Mouse (Mus musculus): ENCODE data around the gene Plaa. TPM values are rescaled to one million over a fixed set of nuclear protein-coding genes. Genes with fewer than 3 reads are reported as not detected.
A peak's percentile ranks its signal among the peaks of the same experiment; 100 is the strongest.

The Plaa gene
- polyA plus RNA-seq, 1 experiment from 2014 or later, result 68.4 TPM

- WGBS, result 91% methylated on average over 2 of the region's 2 CpGs
- Histone ChIP-seq H3K4me2 (ENCODE audit: low read length) (no peak overlapping the region), H3K27ac (ENCODE audit: low read depth, low read length) (no peak overlapping the region), H3K36me3 (ENCODE audit: control insufficient read depth, insufficient read depth, low read length) (no peaks in the 10 kb centered on the region), H3K27me3 (replicated peaks; ENCODE audit: control insufficient read depth, insufficient read depth, low read length) (no peaks in the 10 kb centered on the region), H3K4me3 (ENCODE audit: low read length) (no peak overlapping the region), H3K9ac (ENCODE audit: low read depth, low read length) (no peak overlapping the region), H3K9me3 (ENCODE audit: control insufficient read depth, low read length) (no peaks in the 10 kb centered on the region), H3K4me1 (ENCODE audit: control insufficient read depth, insufficient read depth, low read depth, low read length) (peaks cover 15% of the 10 kb centered on the region)
- ATAC-seq, result no peak
These were observed 1.5 kb upstream of the Plaa start for GRCm38 (mm10) chr4:94604452-94605019.

DNA sequence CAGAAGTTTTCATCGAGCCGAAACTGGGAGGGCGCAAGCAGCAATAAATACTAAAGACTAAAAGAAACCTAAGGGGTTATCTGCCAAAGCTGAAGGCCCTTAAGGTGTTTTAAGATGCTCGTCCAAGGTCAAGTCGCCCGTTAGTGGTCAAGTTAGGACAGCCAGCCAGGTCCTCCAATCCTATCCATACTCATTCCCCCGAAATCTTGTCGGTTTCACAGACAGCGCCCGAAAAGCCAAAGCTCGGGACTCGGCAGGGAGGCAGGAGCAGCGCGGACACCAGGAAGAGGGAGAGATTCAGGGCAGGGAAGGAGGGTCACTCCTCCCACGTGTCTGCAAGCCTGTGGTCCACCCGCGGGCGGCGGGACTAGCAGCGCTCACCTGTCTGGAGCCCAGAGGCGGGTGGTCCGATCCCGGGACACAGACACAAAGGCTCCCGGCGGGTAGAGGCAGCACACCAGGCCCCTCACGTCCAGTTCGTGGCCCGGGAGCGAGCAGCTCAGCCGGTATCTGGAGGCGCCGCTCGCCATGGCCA is 481 bp downstream of the Plaa start:
- WGBS, result under 1% methylated on average over 33 of the region's 33 CpGs
- peak overlapping the region; percentile 97 for H3K4me3 ChIP-seq (ENCODE audit: low read length)
- no peaks in the 10 kb centered on the region for H3K9me3 ChIP-seq (ENCODE audit: control insufficient read depth, low read length)
- H3K27me3 ChIP-seq (replicated peaks; ENCODE audit: control insufficient read depth, insufficient read depth, low read length), result no peaks in the 10 kb centered on the region
- H3K9ac ChIP-seq (ENCODE audit: low read depth, low read length), result peak overlapping the region; percentile 94
- H3K4me2 ChIP-seq (ENCODE audit: low read length), result peak overlapping the region; percentile 84
- no peaks in the 10 kb centered on the region for H3K36me3 ChIP-seq (ENCODE audit: control insufficient read depth, insufficient read depth, low read length)
- H3K4me1 ChIP-seq (ENCODE audit: control insufficient read depth, insufficient read depth, low read depth, low read length), result peaks cover 15% of the 10 kb centered on the region
- peak overlapping the region; percentile 95 for H3K27ac ChIP-seq (ENCODE audit: low read depth, low read length)
- no peak for ATAC-seq

GRCm38 (mm10) chr4:94601395-94601794 is 1.6 kb downstream of the Plaa start:
- no peaks in the 10 kb centered on the region for H3K9me3 ChIP-seq (ENCODE audit: control insufficient read depth, low read length)
- peak overlapping the region; percentile 84; the same call in 1 of the 2 replicates for H3K4me2 ChIP-seq (ENCODE audit: low read length)
- no peak for ATAC-seq
- H3K27ac ChIP-seq (ENCODE audit: low read depth, low read length), result no peak overlapping the region
- H3K27me3 ChIP-seq (replicated peaks; ENCODE audit: control insufficient read depth, insufficient read depth, low read length), result no peaks in the 10 kb centered on the region
- no peak overlapping the region for H3K9ac ChIP-seq (ENCODE audit: low read depth, low read length)
- 91% methylated on average over 4 of the region's 4 CpGs for WGBS
- H3K4me3 ChIP-seq (ENCODE audit: low read length), result no peak overlapping the region
- peaks cover 15% of the 10 kb centered on the region for H3K4me1 ChIP-seq (ENCODE audit: control insufficient read depth, insufficient read depth, low read depth, low read length)
- no peaks in the 10 kb centered on the region for H3K36me3 ChIP-seq (ENCODE audit: control insufficient read depth, insufficient read depth, low read length)

- Histone ChIP-seq H3K36me3 (ENCODE audit: control insufficient read depth, insufficient read depth, low read length) (no peaks in the 10 kb centered on the region), H3K9me3 (ENCODE audit: control insufficient read depth, low read length) (no peaks in the 10 kb centered on the region), H3K4me1 (ENCODE audit: control insufficient read depth, insufficient read depth, low read depth, low read length) (no peaks in the 10 kb centered on the region), H3K9ac (ENCODE audit: low read depth, low read length) (no peak overlapping the region), H3K27me3 (replicated peaks; ENCODE audit: control insufficient read depth, insufficient read depth, low read length) (no peaks in the 10 kb centered on the region), H3K4me3 (ENCODE audit: low read length) (no peak overlapping the region), H3K4me2 (ENCODE audit: low read length) (no peak overlapping the region), H3K27ac (ENCODE audit: low read depth, low read length) (no peak overlapping the region)
- no peak for ATAC-seq
These were observed 10.3 kb downstream of the Plaa start for GRCm38 (mm10) chr4:94592709-94593108.

DNA sequence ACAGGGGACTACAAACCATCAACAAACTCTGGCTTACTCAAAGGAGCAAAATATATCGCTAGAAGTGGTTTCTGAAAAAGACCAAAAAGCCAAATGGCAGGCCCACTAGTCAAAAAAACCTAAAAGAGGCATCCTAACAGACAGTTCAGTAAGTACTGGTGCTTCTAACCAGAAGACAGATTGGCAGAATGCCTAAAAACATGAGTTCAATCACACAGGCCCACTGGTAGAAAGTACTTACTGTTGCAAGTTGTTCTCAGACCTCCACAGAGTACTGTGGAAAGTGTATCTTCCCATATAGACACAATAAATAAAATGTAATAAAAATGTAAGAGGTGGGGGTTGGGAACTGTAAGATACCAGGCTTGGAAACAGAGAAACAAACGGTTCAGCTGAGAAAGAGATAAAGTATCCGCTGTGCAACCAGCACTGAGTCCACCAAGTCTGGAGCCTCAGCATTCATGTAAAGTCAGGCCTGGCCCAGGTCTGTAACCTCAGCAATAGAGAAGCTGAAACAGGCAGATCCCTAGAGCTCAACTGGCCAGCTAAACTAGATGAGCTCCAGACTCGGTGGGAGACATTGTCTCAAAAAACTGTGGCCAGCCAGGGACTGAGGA is 11.2 kb downstream of the Plaa start:
- Histone ChIP-seq H3K4me2 (ENCODE audit: low read length) (no peak overlapping the region), H3K27ac (ENCODE audit: low read depth, low read length) (no peak overlapping the region), H3K36me3 (ENCODE audit: control insufficient read depth, insufficient read depth, low read length) (no peaks in the 10 kb centered on the region), H3K9ac (ENCODE audit: low read depth, low read length) (no peak overlapping the region), H3K4me3 (ENCODE audit: low read length) (no peak overlapping the region), H3K27me3 (replicated peaks; ENCODE audit: control insufficient read depth, insufficient read depth, low read length) (no peaks in the 10 kb centered on the region), H3K4me1 (ENCODE audit: control insufficient read depth, insufficient read depth, low read depth, low read length) (no peaks in the 10 kb centered on the region), H3K9me3 (ENCODE audit: control insufficient read depth, low read length) (no peaks in the 10 kb centered on the region)
- 85% methylated on average over 4 of the region's 4 CpGs for WGBS
- ATAC-seq, result no peak

GRCm38 (mm10) chr4:94572677-94573076 is 30.4 kb downstream of the Plaa start:
- no peak overlapping the region for H3K9ac ChIP-seq (ENCODE audit: low read depth, low read length)
- no peaks in the 10 kb centered on the region for H3K9me3 ChIP-seq (ENCODE audit: control insufficient read depth, low read length)
- H3K27ac ChIP-seq (ENCODE audit: low read depth, low read length), result no peak overlapping the region
- 95% methylated on average over 4 of the region's 4 CpGs for WGBS
- no peak for ATAC-seq
- H3K4me1 ChIP-seq (ENCODE audit: control insufficient read depth, insufficient read depth, low read depth, low read length), result no peaks in the 10 kb centered on the region
- H3K4me2 ChIP-seq (ENCODE audit: low read length), result no peak overlapping the region
- H3K36me3 ChIP-seq (ENCODE audit: control insufficient read depth, insufficient read depth, low read length), result peaks cover 15% of the 10 kb centered on the region; the same call in 1 of the 2 replicates
- H3K4me3 ChIP-seq (ENCODE audit: low read length), result no peak overlapping the region
- H3K27me3 ChIP-seq (replicated peaks; ENCODE audit: control insufficient read depth, insufficient read depth, low read length), result no peaks in the 10 kb centered on the region

GRCm38 (mm10) chr4:94564297-94564696 is 38.7 kb downstream of the Plaa start:
- H3K9ac ChIP-seq (ENCODE audit: low read depth, low read length), result no peak overlapping the region
- no peaks in the 10 kb centered on the region for H3K4me1 ChIP-seq (ENCODE audit: control insufficient read depth, insufficient read depth, low read depth, low read length)
- H3K36me3 ChIP-seq (ENCODE audit: control insufficient read depth, insufficient read depth, low read length), result 0 out of 2 replicates have a peak, but pooled peaks cover 2% of the 10 kb centered on the region
- H3K27me3 ChIP-seq (replicated peaks; ENCODE audit: control insufficient read depth, insufficient read depth, low read length), result no peaks in the 10 kb centered on the region
- no peak overlapping the region for H3K4me2 ChIP-seq (ENCODE audit: low read length)
- no peak overlapping the region for H3K27ac ChIP-seq (ENCODE audit: low read depth, low read length)
- no peaks in the 10 kb centered on the region for H3K9me3 ChIP-seq (ENCODE audit: control insufficient read depth, low read length)
- H3K4me3 ChIP-seq (ENCODE audit: low read length), result no peak overlapping the region
- ATAC-seq, result no peak

DNA sequence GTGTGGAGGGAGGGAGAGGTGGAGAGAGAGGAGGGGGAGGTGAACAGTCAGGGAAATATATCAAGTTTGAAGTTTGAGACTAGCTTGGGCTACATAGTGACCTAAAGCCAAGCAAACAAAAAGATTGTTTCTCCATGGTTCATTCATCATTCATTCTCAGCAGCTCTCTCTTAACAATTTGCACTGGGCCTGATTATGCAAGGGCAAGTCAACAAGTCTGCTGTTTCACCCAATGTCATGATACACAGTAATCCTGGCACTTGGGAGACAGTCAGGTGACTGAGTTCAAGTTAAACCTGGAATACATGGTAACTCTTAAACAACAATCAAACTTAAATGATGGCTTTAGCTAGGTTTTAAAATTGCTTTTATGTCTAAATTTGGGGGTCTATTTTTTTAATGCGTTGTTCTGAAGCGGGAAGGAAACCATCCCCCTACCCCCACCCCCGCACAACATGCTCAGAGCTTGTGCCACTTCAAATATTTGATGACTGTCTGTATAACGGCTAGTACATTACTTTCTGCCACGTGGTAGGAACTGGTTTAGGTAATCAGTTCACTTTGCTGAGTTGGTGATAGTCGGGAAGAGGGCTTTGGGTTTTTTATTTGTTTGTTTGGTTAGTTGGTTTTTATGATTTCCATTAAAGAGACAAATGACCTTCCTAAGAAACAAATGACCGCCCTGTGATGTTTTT is 40.9 kb downstream of the Plaa start:
- H3K27ac ChIP-seq (ENCODE audit: low read depth, low read length), result no peak overlapping the region
- no peaks in the 10 kb centered on the region for H3K9me3 ChIP-seq (ENCODE audit: control insufficient read depth, low read length)
- no peaks in the 10 kb centered on the region for H3K36me3 ChIP-seq (ENCODE audit: control insufficient read depth, insufficient read depth, low read length)
- no peak overlapping the region for H3K4me2 ChIP-seq (ENCODE audit: low read length)
- no peaks in the 10 kb centered on the region for H3K27me3 ChIP-seq (replicated peaks; ENCODE audit: control insufficient read depth, insufficient read depth, low read length)
- H3K9ac ChIP-seq (ENCODE audit: low read depth, low read length), result no peak overlapping the region
- ATAC-seq, result no peak
- H3K4me1 ChIP-seq (ENCODE audit: control insufficient read depth, insufficient read depth, low read depth, low read length), result no peaks in the 10 kb centered on the region; the same call in 1 of the 2 replicates
- WGBS, result 72% methylated on average over 7 of the region's 7 CpGs
- no peak overlapping the region for H3K4me3 ChIP-seq (ENCODE audit: low read length)

GRCm38 (mm10) chr4:94560316-94560715 is 42.7 kb downstream of the Plaa start:
- Histone ChIP-seq H3K27me3 (replicated peaks; ENCODE audit: control insufficient read depth, insufficient read depth, low read length) (no peaks in the 10 kb centered on the region), H3K4me2 (ENCODE audit: low read length) (no peak overlapping the region), H3K9ac (ENCODE audit: low read depth, low read length) (no peak overlapping the region), H3K9me3 (ENCODE audit: control insufficient read depth, low read length) (no peaks in the 10 kb centered on the region), H3K27ac (ENCODE audit: low read depth, low read length) (no peak overlapping the region), H3K4me1 (ENCODE audit: control insufficient read depth, insufficient read depth, low read depth, low read length) (peaks cover 5% of the 10 kb centered on the region), H3K36me3 (ENCODE audit: control insufficient read depth, insufficient read depth, low read length) (no peaks in the 10 kb centered on the region), H3K4me3 (ENCODE audit: low read length) (no peak overlapping the region)
- WGBS, result 79% methylated on average over 1 of the region's 1 CpGs
- ATAC-seq, result no peak

Data from hindbrain, embryonic 16.5 days (tissue).